Mouse (Mus musculus) CH12.LX (cell line): ENCODE measurements around the gene Prps1l3. TPM values are rescaled to one million over a fixed set of nuclear protein-coding genes. Genes with fewer than 3 reads are reported as not detected.

ENCODE experiments used
- DNase-seq: peaks from one replicate; pipeline ENCODE4 v3.0.0-alpha.2; 2013; ENCODE audit errors: extremely low read depth
- H3K27ac ChIP-seq: 2 replicates; pipeline ENCODE4 v1.5.1; 2012; ENCODE audit warnings: low read depth, mild to moderate bottlenecking, control low read depth, moderate library complexity; ENCODE audit not compliant: insufficient read depth
- H3K27me3 ChIP-seq: replicated peaks from 2 replicates; pipeline ENCODE3; 2012; ENCODE audit warnings: inconsistent platforms
- H3K36me3 ChIP-seq, 2 experiments: replicated peaks in 1 of 2; 2 replicates each; pipeline versions ENCODE3 to v1.6.1; 2012; ENCODE audit warnings: inconsistent platforms in 1 of 2, low read length in 1 of 2, mild to moderate bottlenecking in 1 of 2, mixed read lengths in 1 of 2, moderate library complexity in 1 of 2; ENCODE audit not compliant: control insufficient read depth in 1 of 2, insufficient read depth in 1 of 2
- H3K4me1 ChIP-seq, 2 experiments: 2 replicates each; pipeline ENCODE4 v1.6.1; 2012; ENCODE audit warnings: inconsistent platforms in 1 of 2, moderate library complexity in 1 of 2; ENCODE audit not compliant: insufficient read depth in 2 of 2, control insufficient read depth in 1 of 2
- H3K4me2 ChIP-seq: 2 replicates; pipeline ENCODE4 v1.6.1; 2012; ENCODE audit warnings: low read depth, mild to moderate bottlenecking, control low read depth; ENCODE audit not compliant: poor library complexity, insufficient read depth, severe bottlenecking
- H3K4me3 ChIP-seq, 3 experiments: fragments of 150-350 bp in 1 of 3; sonication (generic) in 1 of 3; replicated peaks in 1 of 3; 2 replicates each; pipeline versions ENCODE3 to v1.5.1; 2011 to 2012; ENCODE audit warnings: low read depth in 2 of 3, low read length in 2 of 3, mild to moderate bottlenecking in 2 of 3, moderate library complexity in 2 of 3, control low read depth in 1 of 3, improper control_type of control experiment in 1 of 3, inconsistent platforms in 1 of 3, mixed read lengths in 1 of 3; ENCODE audit not compliant: poor library complexity in 1 of 3
- H3K79me2 ChIP-seq: replicated peaks from 2 replicates; pipeline ENCODE4 v1.6.1; 2012; ENCODE audit warnings: mild to moderate bottlenecking, moderate library complexity; ENCODE audit not compliant: control insufficient read depth, poor library complexity, insufficient read depth, severe bottlenecking; ENCODE audit errors: extremely low read depth
- H3K9ac ChIP-seq: 2 replicates; pipeline ENCODE4 v1.6.1; 2012; ENCODE audit warnings: low read depth, mild to moderate bottlenecking, control low read depth, moderate library complexity; ENCODE audit not compliant: insufficient read depth
- H3K9me3 ChIP-seq: replicated peaks from 2 replicates; pipeline ENCODE3; 2012; ENCODE audit warnings: low read length, inconsistent platforms, mixed read lengths
- CTCF ChIP-seq, 2 experiments: IDR thresholded peaks in 1 of 2; conservative IDR thresholded peaks in 1 of 2; 2 replicates each; pipeline ENCODE4 v1.5.1; 2011 to 2012; ENCODE audit warnings: low read depth in 2 of 2, low read length in 2 of 2, improper control_type of control experiment in 1 of 2, inconsistent platforms in 1 of 2, mild to moderate bottlenecking in 1 of 2, moderate library complexity in 1 of 2
- HCFC1 ChIP-seq: IDR thresholded peaks from 2 replicates; pipeline ENCODE4 v1.6.1; 2012; ENCODE audit warnings: low read depth, mild to moderate bottlenecking, inconsistent platforms, low read length, improper control_type of control experiment
- IRF4 ChIP-seq: IDR thresholded peaks from 2 replicates; pipeline ENCODE4 v1.6.1; 2014; ENCODE audit warnings: low read depth, mild to moderate bottlenecking, inconsistent platforms, low read length, improper control_type of control experiment
- KAT2A ChIP-seq: IDR thresholded peaks from 2 replicates; pipeline ENCODE4 v1.6.1; 2012; ENCODE audit warnings: low read length, improper control_type of control experiment, inconsistent platforms; ENCODE audit not compliant: insufficient replicate concordance
- MAFK ChIP-seq: IDR thresholded peaks from 2 replicates; pipeline ENCODE4 v1.6.1; 2011; ENCODE audit warnings: low read length, improper control_type of control experiment; ENCODE audit not compliant: insufficient replicate concordance
- MAX ChIP-seq: IDR thresholded peaks from 2 replicates; pipeline ENCODE4 v1.6.1; 2011; ENCODE audit warnings: low read length, improper control_type of control experiment
- MYC ChIP-seq: IDR thresholded peaks from 2 replicates; pipeline ENCODE4 v1.6.1; 2011; ENCODE audit warnings: low read depth, mild to moderate bottlenecking, improper control_type of control experiment, low read length
- NELFE ChIP-seq: IDR thresholded peaks from 2 replicates; pipeline ENCODE4 v1.6.1; 2011; ENCODE audit warnings: low read depth, low read length, improper control_type of control experiment
- NRF1 ChIP-seq: IDR thresholded peaks from 2 replicates; pipeline ENCODE4 v1.6.1; 2014; ENCODE audit warnings: low read depth, mild to moderate bottlenecking, inconsistent platforms, low read length, improper control_type of control experiment, moderate library complexity
- RAD21 ChIP-seq: IDR thresholded peaks from 2 replicates; pipeline ENCODE4 v1.6.1; 2011; ENCODE audit warnings: low read depth, mild to moderate bottlenecking, low read length, improper control_type of control experiment, moderate library complexity
- RCOR1 ChIP-seq: conservative IDR thresholded peaks from 2 replicates; pipeline ENCODE4 v1.6.1; 2012; ENCODE audit warnings: low read depth, mild to moderate bottlenecking, inconsistent platforms, low read length, improper control_type of control experiment
- TCF12 ChIP-seq: IDR thresholded peaks from 2 replicates; pipeline ENCODE4 v1.6.1; 2014; ENCODE audit warnings: low read depth, mild to moderate bottlenecking, inconsistent platforms, low read length, improper control_type of control experiment
- ZC3H11A ChIP-seq: IDR thresholded peaks from 2 replicates; pipeline ENCODE4 v1.6.1; 2012; ENCODE audit warnings: low read depth, mild to moderate bottlenecking, inconsistent platforms, low read length, improper control_type of control experiment
- dilution Hi-C: fragments of 300-500 bp; cut with MboI; formaldehyde crosslinking; loops from 2 replicates; pipeline ENCODE4 v1.14.3; 2020; ENCODE audit warnings: low sequenced_read_pairs; ENCODE audit not compliant: extremely low pct_unique_long_range_greater_than_20kb, extremely low pct_ligation_motif_present
- in situ Hi-C: fragments of 300-500 bp; cut with MboI; formaldehyde crosslinking; loops from 3 replicates; pipeline ENCODE4 v1.14.3; 2019; ENCODE audit warnings: low sequenced_read_pairs, low pct_ligation_motif_present, low pct_unique_long_range_greater_than_20kb, mixed read lengths
- polyA plus RNA-seq: library from polyadenylated mRNA; unstranded; fragments of >175 nt; gene quantifications from 2 replicates; pipeline ENCODE4 v1.2.1, GENCODE M21; 2012; ENCODE audit warnings: low read depth; ENCODE audit not compliant: insufficient read length
- total RNA-seq, 2 experiments: library from RNA; depleted of rRNA; stranded (reverse); fragments of 300-350 nt in 1 of 2; fragments of >200 nt in 1 of 2; gene quantifications; 2 replicates each; pipeline ENCODE4 v1.2.3; 2012 to 2014

The Prps1l3 gene
- total and polyA plus RNA-seq, 3 experiments: 91.2 to 163 (median 92.3) TPM

DNA sequence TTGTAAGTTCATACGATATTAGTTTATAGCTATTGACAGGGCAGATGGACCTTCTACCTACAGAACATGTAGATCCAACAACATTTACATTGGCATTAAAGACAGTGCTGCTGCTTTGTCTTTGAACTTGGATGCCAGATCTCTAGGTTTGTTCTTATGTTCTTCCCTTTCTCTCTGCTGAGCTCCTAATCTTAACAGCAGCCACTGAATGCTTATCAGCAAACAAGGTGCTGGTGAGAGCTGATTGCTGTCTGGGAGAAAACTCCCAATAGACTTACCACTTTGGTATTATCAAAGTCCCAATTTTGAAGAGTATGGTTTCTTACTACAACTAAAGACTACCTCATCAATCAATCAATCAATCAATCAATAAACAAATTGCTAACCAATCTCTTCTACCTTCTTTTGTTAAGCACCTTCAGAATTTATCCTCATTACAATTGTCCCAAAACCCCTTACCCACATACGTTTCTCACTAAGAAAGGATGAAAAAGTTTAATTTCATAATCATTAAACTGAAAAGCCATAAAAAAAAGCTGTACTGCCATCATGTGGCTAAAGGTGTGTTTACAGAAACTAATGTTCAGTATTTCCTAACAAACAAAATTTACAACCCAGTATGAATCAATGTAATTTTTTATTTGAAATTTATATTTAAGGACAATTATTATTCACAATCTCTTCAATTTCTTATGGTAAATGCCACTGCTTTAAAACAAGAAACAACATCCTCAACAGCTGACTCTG, 45.6 kb upstream of the Prps1l3 start:
- no peak overlapping the region for H3K9ac ChIP-seq

GRCm38 (mm10) chr12:57185475-57185874, 44.7 kb upstream of the Prps1l3 start:
- H3K27ac ChIP-seq: no peak overlapping the region
- H3K9me3 ChIP-seq: no peaks in the 10 kb centered on the region
- DNase-seq: peak; percentile 42
- no peaks in the 10 kb centered on the region for H3K4me1 ChIP-seq
- no peak overlapping the region for H3K9ac ChIP-seq
- H3K4me3 ChIP-seq: no peak overlapping the region
- dilution Hi-C loops (no loop called here), in situ Hi-C loops (loop anchor here (25.0 kb wide), 1 partner anchor 498 kb away; the partner anchor contains the start of gene Pax9)
- no peaks in the 10 kb centered on the region for H3K79me2 ChIP-seq
- H3K27me3 ChIP-seq: no peaks in the 10 kb centered on the region
- no peaks in the 10 kb centered on the region for H3K36me3 ChIP-seq
- peak; percentile 65 for TF ChIP-seq RAD21
- TF ChIP-seq ZC3H11A: no peak
- TF ChIP-seq RCOR1: no peak
- TF ChIP-seq NRF1: no peak
- TF ChIP-seq NELFE: no peak
- TF ChIP-seq MAX: no peak
- peak; percentile 51 to 72; a peak in 3 of 4 replicates for TF ChIP-seq CTCF (conservative IDR thresholded peaks at IDR 0.05 in 1 of 2, IDR thresholded peaks at IDR 0.05 in 1 of 2; ENCODE audit: low read depth in 2 of 2, low read length in 2 of 2)
- TF ChIP-seq MAFK: no peak
- no peak for TF ChIP-seq MYC
- no peak for TF ChIP-seq HCFC1
- no peak for TF ChIP-seq TCF12
- TF ChIP-seq IRF4: no peak
- no peak for TF ChIP-seq KAT2A
- no peak overlapping the region for H3K4me2 ChIP-seq

More for the DNA sequence above, 45.6 kb upstream of the Prps1l3 start:
- no peaks in the 10 kb centered on the region for H3K4me1 ChIP-seq
- no peaks in the 10 kb centered on the region for H3K79me2 ChIP-seq
- H3K36me3 ChIP-seq: no peaks in the 10 kb centered on the region
- H3K4me3 ChIP-seq: no peak overlapping the region
- DNase-seq: no peak
- dilution Hi-C loops (no loop called here), in situ Hi-C loops (loop anchor here (25.0 kb wide), 1 partner anchor 497 kb away; the partner anchor contains the start of gene Pax9)
- no peak overlapping the region for H3K4me2 ChIP-seq
- no peak overlapping the region for H3K27ac ChIP-seq
- TF ChIP-seq HCFC1 (no peak), CTCF (conservative IDR thresholded peaks at IDR 0.05 in 1 of 2, IDR thresholded peaks at IDR 0.05 in 1 of 2; ENCODE audit: low read depth in 2 of 2, low read length in 2 of 2) (peak in 1 of 2 experiments; percentile 40; a peak in 2 of 4 replicates), RAD21 (peak; percentile 40)
- TF ChIP-seq, all 38 proteins: peak for 2
- H3K9me3 ChIP-seq: no peaks in the 10 kb centered on the region
- H3K27me3 ChIP-seq: no peaks in the 10 kb centered on the region
